11 mouse cellular contexts compared by ENCODE assay signal in the genomic region with DNA sequence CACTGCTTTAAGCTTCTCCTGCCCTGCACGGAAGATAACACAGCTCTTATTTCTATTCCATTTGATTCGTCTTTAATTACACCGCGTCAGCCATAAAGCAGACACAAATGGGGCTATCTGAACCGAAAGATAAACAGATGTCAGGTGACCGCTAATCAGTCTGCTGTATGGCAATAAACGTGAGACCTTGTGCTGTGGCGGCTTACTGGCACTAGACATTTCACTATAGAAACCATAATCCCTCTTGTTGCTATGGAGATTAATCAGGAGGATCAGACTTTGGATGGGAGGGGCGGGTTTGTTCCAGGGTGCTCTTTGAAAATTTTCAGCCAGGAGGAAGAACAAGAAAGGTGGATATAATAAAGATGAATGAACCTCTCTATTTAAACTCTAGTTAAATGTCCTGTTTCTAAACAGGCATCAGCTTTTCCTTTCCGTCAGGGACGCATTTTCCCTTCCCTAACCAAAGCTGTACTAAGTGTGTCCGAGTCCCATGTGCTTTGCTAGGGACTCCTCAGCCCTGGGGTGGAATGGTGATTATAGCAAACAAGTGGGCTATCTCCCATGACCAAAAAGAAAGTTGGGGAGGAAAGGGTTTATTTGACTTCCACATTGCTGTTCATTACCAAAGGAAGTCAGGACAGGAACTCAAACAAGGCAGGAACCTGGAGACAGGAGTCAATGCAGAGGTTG. TPM values are rescaled to one million over a fixed set of nuclear protein-coding genes. Genes with fewer than 3 reads are reported as not detected.
A peak's percentile ranks its signal among the peaks of the same experiment; 100 is the strongest.
DNase-seq lines count a peak whose midpoint lies in the region; ATAC-seq lines count a peak whose summit lies in the region.
"Had no signal": no experiment of that assay in that cellular context is flagged by ENCODE, and none has a peak within 500 bp of the region (broad histone marks: within the 10 kb centered on the region; RNA-seq: fewer than 3 reads in every experiment).

No protein-coding gene starts in this region.

- no peaks in the 10 kb centered on the region for H3K36me3 ChIP-seq in liver, embryonic 11.5 days (ENCODE audit: control insufficient read depth, insufficient read depth, low read length)
- 0 out of 2 replicates have a peak, but pooled peaks cover 5% of the 10 kb centered on the region for H3K36me3 ChIP-seq in hindbrain, embryonic 13.5 days
- H3K36me3 ChIP-seq in midbrain, embryonic 10.5 days, result peaks cover 74% of the 10 kb centered on the region
- no peaks in the 10 kb centered on the region; the same call in 1 of the 2 replicates for H3K36me3 ChIP-seq in stomach, embryonic 16.5 days (ENCODE audit: control insufficient read depth, insufficient read depth, low read length)

- WGBS in liver, embryonic 11.5 days, result 58% methylated on average over 12 of the region's 12 CpGs
- WGBS in hindbrain, embryonic 13.5 days, result 38% methylated on average over 12 of the region's 12 CpGs
- 30% methylated on average over 12 of the region's 12 CpGs for WGBS in midbrain, embryonic 10.5 days
- WGBS in stomach, embryonic 16.5 days, result 29% methylated on average over 12 of the region's 12 CpGs

- no peak overlapping the region for H3K9ac ChIP-seq in liver, embryonic 11.5 days (ENCODE audit: low read depth, low read length)
- 0 out of 2 replicates have a peak overlapping the region, but pooled peaks have one; percentile 4 for H3K9ac ChIP-seq in hindbrain, embryonic 13.5 days
- H3K9ac ChIP-seq in stomach, embryonic 16.5 days (ENCODE audit: low read length), result no peak overlapping the region
- H3K9ac ChIP-seq: limb, embryonic 13.5 days had no signal

- H3K27ac ChIP-seq in liver, embryonic 11.5 days (ENCODE audit: low read depth, low read length), result no peak overlapping the region
- H3K27ac ChIP-seq in hindbrain, embryonic 13.5 days, result peak overlapping the region; percentile 46
- H3K27ac ChIP-seq in midbrain, embryonic 10.5 days (replicated peaks), result peak overlapping the region; percentile 65
- H3K27ac ChIP-seq in stomach, embryonic 16.5 days (ENCODE audit: low read length), result peak overlapping the region; percentile 63; the same call in 1 of the 2 replicates
- H3K27ac ChIP-seq: limb, embryonic 13.5 days had no signal

- peak overlapping the region; percentile 10; the same call in 1 of the 2 replicates for H3K4me2 ChIP-seq in liver, embryonic 11.5 days
- H3K4me2 ChIP-seq in hindbrain, embryonic 13.5 days, result peak overlapping the region; percentile 30
- H3K4me2 ChIP-seq in stomach, embryonic 16.5 days (ENCODE audit: low read depth, low read length), result peak overlapping the region; percentile 20; the same call in 1 of the 2 replicates
- H3K4me2 ChIP-seq: limb, embryonic 13.5 days had no signal

- peaks cover 28% of the 10 kb centered on the region for H3K4me1 ChIP-seq in liver, embryonic 11.5 days (replicated peaks; ENCODE audit: control insufficient read depth, insufficient read depth, low read length)
- H3K4me1 ChIP-seq in hindbrain, embryonic 13.5 days (replicated peaks), result peaks cover 12% of the 10 kb centered on the region
- H3K4me1 ChIP-seq in midbrain, embryonic 10.5 days, result peaks cover 54% of the 10 kb centered on the region
- H3K4me1 ChIP-seq in stomach, embryonic 16.5 days (ENCODE audit: control insufficient read depth, insufficient read depth, low read length), result no peaks in the 10 kb centered on the region

- H3K4me3 ChIP-seq in liver, embryonic 11.5 days (ENCODE audit: low read depth, low read length), result no peak overlapping the region
- H3K4me3 ChIP-seq in hindbrain, embryonic 13.5 days, result no peak overlapping the region
- H3K4me3 ChIP-seq in midbrain, embryonic 10.5 days, result peak overlapping the region; percentile 20; the same call in 1 of the 2 replicates
- no peak overlapping the region for H3K4me3 ChIP-seq in stomach, embryonic 16.5 days (replicated peaks; ENCODE audit: low read length)
- H3K4me3 ChIP-seq: limb, embryonic 13.5 days had no signal

- ATAC-seq in liver, embryonic 11.5 days (replicated peaks; ENCODE audit: low FRiP score), result peak; percentile 46
- ATAC-seq in hindbrain, embryonic 13.5 days (ENCODE audit: low FRiP score), result no peak
- peak; percentile 71; the same call in 1 of the 2 replicates for ATAC-seq in stomach, embryonic 16.5 days (ENCODE audit: insufficient read depth, low FRiP score)

- H3K9me3 ChIP-seq in liver, embryonic 11.5 days (ENCODE audit: control insufficient read depth, low read length), result no peaks in the 10 kb centered on the region
- H3K9me3 ChIP-seq in hindbrain, embryonic 13.5 days, result no peaks in the 10 kb centered on the region
- H3K9me3 ChIP-seq in midbrain, embryonic 10.5 days (replicated peaks), result no peaks in the 10 kb centered on the region
- no peaks in the 10 kb centered on the region for H3K9me3 ChIP-seq in stomach, embryonic 16.5 days (replicated peaks; ENCODE audit: control insufficient read depth, low read length)
- H3K9me3 ChIP-seq: limb, embryonic 13.5 days had no signal

- no peak for DNase-seq in liver, embryonic 11.5 days (ENCODE audit: low spot score)
- DNase-seq in liver, result no peak
- peak; percentile 65 for DNase-seq in midbrain, embryonic 10.5 days (ENCODE audit: low spot score)
- DNase-seq in gastrocnemius, postnatal 36 days, result no peak
- no peak for DNase-seq in left cerebral cortex, adult 8-10 months (ENCODE audit: low spot score in 2 of 2)
- no peak for DNase-seq in T-cell, adult 2 months (ENCODE audit: low spot score)
- DNase-seq: kidney, adult 18-20 months had no signal

- H3K27me3 ChIP-seq in liver, embryonic 11.5 days (replicated peaks; ENCODE audit: control insufficient read depth, insufficient read depth, low read length), result no peaks in the 10 kb centered on the region
- H3K27me3 ChIP-seq in hindbrain, embryonic 13.5 days, result no peaks in the 10 kb centered on the region
- H3K27me3 ChIP-seq in midbrain, embryonic 10.5 days (ENCODE audit: low read depth, poor library complexity, severe bottlenecking), result no peaks in the 10 kb centered on the region
- H3K27me3 ChIP-seq in stomach, embryonic 16.5 days (ENCODE audit: control insufficient read depth, insufficient read depth, low read length), result no peaks in the 10 kb centered on the region
- H3K27me3 ChIP-seq: limb, embryonic 13.5 days had no signal

- intact Hi-C loops in gastrocnemius, postnatal 36 days (cut with DNase I), result no loop called here

RNA-seq across cellular contexts. Expression of a gene that starts 29.2 kb away (rescaled TPM):
- 10.1 and 10.4 TPM in 2 replicates for polyA plus RNA-seq in liver, embryonic 11.5 days (2014; fragmentation: Nextera tagmentation; extraction: Ambion mirVana)
- polyA plus RNA-seq in hindbrain, embryonic 13.5 days (2015; fragmentation: Nextera tagmentation; extraction: Ambion mirVana), result not detected in 2 replicates
- polyA plus RNA-seq in midbrain, embryonic 10.5 days (2016; fragmentation: Nextera tagmentation; extraction: Ambion mirVana), result 0.10 and 0.15 TPM in 2 replicates
- 31.5 and 37.0 TPM in 2 replicates for polyA plus RNA-seq in stomach, embryonic 16.5 days (2015; fragmentation: Nextera tagmentation; extraction: Ambion mirVana)
- total RNA-seq in gastrocnemius, postnatal 36 days (2021), result not detected
- total RNA-seq in left cerebral cortex, adult 8-10 months (2022), result under 1 TPM in 1 of 4 experiments, not detected in 3; 0.11 TPM
- total RNA-seq: adrenal gland, adult 18-20 months had no signal
